Mouse (Mus musculus) spleen, adult 2 months (tissue): ENCODE measurements at regions not wholly inside any gene's neighbourhood (a gene's known extent, or its start where the extent isn't known, plus 50 kb on each side); places are given as distances from the start of the nearest gene placed in this dataset.

Experiments used
- DNase-seq, 2 experiments: peaks; one replicate each; pipeline versions ENCODE4 v3.0.0 to v3.0.0-alpha.2; 2012 to 2021; ENCODE audit warnings: low spot score in 2 of 2, low read depth in 1 of 2
- H3K27ac ChIP-seq: fragments of 200-500 bp; 2 replicates; pipeline ENCODE4 v1.5.1; 2012; ENCODE audit warnings: low read length, inconsistent platforms; ENCODE audit not compliant: insufficient read depth
- H3K27me3 ChIP-seq: fragments of 200-500 bp; 2 replicates; pipeline ENCODE4 v1.6.1; 2012; ENCODE audit warnings: mild to moderate bottlenecking, moderate library complexity, low read length, inconsistent platforms; ENCODE audit not compliant: control insufficient read depth, insufficient read depth
- H3K36me3 ChIP-seq: fragments of 200-500 bp; 2 replicates; pipeline ENCODE4 v1.6.1; 2012; ENCODE audit warnings: mild to moderate bottlenecking, low read length, inconsistent platforms; ENCODE audit not compliant: control insufficient read depth, insufficient read depth
- H3K4me1 ChIP-seq: fragments of 200-500 bp; 2 replicates; pipeline ENCODE4 v1.6.1; 2011; ENCODE audit warnings: inconsistent platforms; ENCODE audit not compliant: control insufficient read depth, insufficient read depth, insufficient read length
- H3K4me3 ChIP-seq: fragments of 200-500 bp; 2 replicates; pipeline ENCODE4 v1.5.1; 2011; ENCODE audit warnings: mild to moderate bottlenecking, inconsistent platforms; ENCODE audit not compliant: insufficient read depth, insufficient read length; ENCODE audit errors: extremely low read depth
- CTCF ChIP-seq: fragments of 200-500 bp; IDR thresholded peaks from 2 replicates; pipeline ENCODE4 v1.5.1; 2011; ENCODE audit warnings: mild to moderate bottlenecking, inconsistent platforms; ENCODE audit not compliant: insufficient read depth, insufficient read length, insufficient replicate concordance; ENCODE audit errors: extremely low read depth
- POLR2A ChIP-seq: fragments of 200-500 bp; IDR thresholded peaks from 2 replicates; pipeline ENCODE4 v1.6.1; 2011; ENCODE audit warnings: low read depth, low read length, inconsistent platforms
- WGBS: fragments of 180-500 bp; shearing (Covaris S2); methylation state at CpG from one replicate; pipeline ENCODE4 v1.1.7; 2018; 5-methylcytosine and 5-hydroxymethylcytosine counted together

- H3K27me3 ChIP-seq = no peaks in the 10 kb centered on the region
- no peaks in the 10 kb centered on the region for H3K36me3 ChIP-seq
- WGBS = 87% methylated on average over 2 of the region's 2 CpGs
- no peak for TF ChIP-seq CTCF
- no peak for TF ChIP-seq POLR2A
- no peak overlapping the region for H3K4me3 ChIP-seq
- no peak for DNase-seq
- H3K27ac ChIP-seq = no peak overlapping the region
- no peaks in the 10 kb centered on the region for H3K4me1 ChIP-seq
Measured at GRCm38 (mm10) chr1:142605224-142605623, 1035.2 kb upstream of the B3galt2 start.

GRCm38 (mm10) chr1:142606082-142606481 lies 1034.4 kb upstream of the B3galt2 start:
- Histone ChIP-seq H3K27me3 (no peaks in the 10 kb centered on the region), H3K36me3 (no peaks in the 10 kb centered on the region), H3K4me1 (no peaks in the 10 kb centered on the region), H3K27ac (no peak overlapping the region), H3K4me3 (no peak overlapping the region)
- DNase-seq = no peak
- TF ChIP-seq POLR2A = no peak
- no peak for TF ChIP-seq CTCF
- 91% methylated on average over 1 of the region's 1 CpGs for WGBS

GRCm38 (mm10) chr1:142621464-142621863 lies 1019.0 kb upstream of the B3galt2 start:
- Histone ChIP-seq H3K27ac (no peak overlapping the region), H3K4me1 (no peaks in the 10 kb centered on the region), H3K36me3 (no peaks in the 10 kb centered on the region), H3K27me3 (no peaks in the 10 kb centered on the region; the same call in 1 of the 2 replicates), H3K4me3 (no peak overlapping the region)
- 81% methylated on average over 2 of the region's 2 CpGs for WGBS
- DNase-seq = no peak
- TF ChIP-seq CTCF (no peak), POLR2A (no peak)

GRCm38 (mm10) chr1:142624303-142624702 lies 1016.2 kb upstream of the B3galt2 start:
- H3K27me3 ChIP-seq = no peaks in the 10 kb centered on the region
- 72% methylated on average over 4 of the region's 4 CpGs for WGBS
- H3K36me3 ChIP-seq = no peaks in the 10 kb centered on the region
- no peak overlapping the region for H3K27ac ChIP-seq
- H3K4me3 ChIP-seq = no peak overlapping the region
- DNase-seq = no peak
- H3K4me1 ChIP-seq = no peaks in the 10 kb centered on the region
- TF ChIP-seq CTCF = no peak
- no peak for TF ChIP-seq POLR2A

- no peak for DNase-seq
- H3K4me1 ChIP-seq = no peaks in the 10 kb centered on the region
- no peaks in the 10 kb centered on the region for H3K27me3 ChIP-seq
- H3K27ac ChIP-seq = no peak overlapping the region
- TF ChIP-seq CTCF (no peak), POLR2A (no peak)
- no peaks in the 10 kb centered on the region for H3K36me3 ChIP-seq
- H3K4me3 ChIP-seq = no peak overlapping the region
- 72% methylated on average over 2 of the region's 2 CpGs for WGBS
Measured at GRCm38 (mm10) chr1:142655289-142655688, 985.2 kb upstream of the B3galt2 start.

GRCm38 (mm10) chr1:142665262-142665661 lies 975.2 kb upstream of the B3galt2 start:
- no peaks in the 10 kb centered on the region for H3K4me1 ChIP-seq
- no peak overlapping the region for H3K27ac ChIP-seq
- H3K27me3 ChIP-seq = no peaks in the 10 kb centered on the region
- no peak overlapping the region for H3K4me3 ChIP-seq
- no peak for DNase-seq
- no peaks in the 10 kb centered on the region for H3K36me3 ChIP-seq
- 43% methylated on average over 4 of the region's 4 CpGs for WGBS
- TF ChIP-seq POLR2A = no peak
- no peak for TF ChIP-seq CTCF

GRCm38 (mm10) chr1:142679917-142680316 lies 960.5 kb upstream of the B3galt2 start:
- no peak for TF ChIP-seq POLR2A
- no peak for TF ChIP-seq CTCF
- WGBS = 71% methylated on average over 3 of the region's 3 CpGs

More at GRCm38 (mm10) chr1:142679917-142680316, 960.5 kb upstream of the B3galt2 start:
- no peak overlapping the region for H3K27ac ChIP-seq
- H3K4me3 ChIP-seq = no peak overlapping the region
- no peaks in the 10 kb centered on the region for H3K4me1 ChIP-seq
- no peaks in the 10 kb centered on the region for H3K36me3 ChIP-seq
- DNase-seq = no peak
- no peaks in the 10 kb centered on the region for H3K27me3 ChIP-seq
